Mouse (Mus musculus): ENCODE results near the gene Gm5617.

DNA sequence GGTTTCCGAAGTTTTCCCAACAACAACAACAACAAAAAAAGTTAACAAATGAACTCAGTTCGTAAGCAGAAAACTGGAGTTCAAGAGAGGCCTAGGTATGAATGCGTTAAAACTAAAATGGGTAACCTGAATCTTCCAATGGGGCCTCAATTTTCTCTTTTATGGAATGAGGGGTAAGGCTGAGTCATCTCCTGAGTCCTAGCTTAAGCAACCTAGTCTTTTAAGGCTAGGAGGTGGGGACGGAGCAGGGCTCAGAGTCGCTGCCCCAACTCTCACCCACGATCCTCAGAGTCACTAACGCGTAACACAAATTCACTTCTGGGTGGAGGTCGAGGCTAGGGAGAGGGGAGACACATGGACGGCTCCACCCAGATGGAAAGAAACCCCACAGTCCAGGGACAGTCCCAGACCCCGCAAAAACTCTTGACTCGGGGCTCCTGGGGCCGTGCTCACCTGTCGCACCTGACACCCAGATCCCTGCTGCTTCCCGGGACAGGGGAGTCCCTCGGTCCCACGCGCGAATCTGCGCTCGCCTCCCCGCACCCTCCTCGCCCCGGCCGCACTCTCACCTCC lies 15.3 kb upstream of the Gm5617 start:
- TF ChIP-seq CTCF (IDR thresholded peaks at IDR 0.05; ENCODE audit: low read depth, low read length) (no peak), POLR2A (IDR thresholded peaks at IDR 0.05; ENCODE audit: extremely low read depth, insufficient read depth, low read length) (no peak)

Data from liver, adult 2 months (tissue).